Mouse (Mus musculus) effector memory CD4-positive, alpha-beta T cell, adult 5 months (primary cell): ENCODE data around the gene Trpv5. TPM values are rescaled to one million over a fixed set of nuclear protein-coding genes. Genes with fewer than 3 reads are reported as not detected.

ENCODE experiments used
- polyA plus RNA-seq: library from polyadenylated mRNA; unstranded; fragments of 100-300 nt; shearing (Covaris generic); gene quantifications from one replicate; pipeline ENCODE4 v1.2.1, GENCODE M21; 2017

The Trpv5 gene
- polyA plus RNA-seq, result 0.11 TPM

GRCm38 (mm10) chr6:41680669-41681068 is at the start of gene Trpv5:
Trpv5 (minus strand) TSS chr6:41680769.

GRCm38 (mm10) chr6:41704123-41704522 is 23.6 kb upstream of the Trpv5 start, which contains the start of gene Kel:
Kel (minus strand) TSS chr6:41704339.

GRCm38 (mm10) chr6:41684131-41684530 is 3.6 kb upstream of the Trpv5 start, which contains the start of gene Llcfc1:
Llcfc1 (plus strand) TSS chr6:41684431.

GRCm38 (mm10) chr6:41636178-41636577 is 44.4 kb downstream of the Trpv5 start, which contains the start of gene Trpv6:
Trpv6 (minus strand) TSS chr6:41636405.

GRCm38 (mm10) chr6:41605061-41605793 is 75.3 kb downstream of the Trpv5 start, which contains the start of gene Ephb6:
Ephb6 (plus strand) TSS chr6:41605482.

Other genes starting within 250 kb of the Trpv5 start
- gene Gm10334, start 234.6 kb downstream of the Trpv5 start, polyA plus RNA-seq, result not detected
- gene Prss1, start 221.8 kb downstream of the Trpv5 start, polyA plus RNA-seq, result not detected
- 1.1 TPM for gene Prss2, start 159.0 kb downstream of the Trpv5 start, polyA plus RNA-seq
- gene Ephb6, start 75.3 kb downstream of the Trpv5 start, polyA plus RNA-seq, result 48.2 TPM
- 0.16 TPM for gene Trpv6, start 44.4 kb downstream of the Trpv5 start, polyA plus RNA-seq
- gene Llcfc1, start 3.7 kb upstream of the Trpv5 start, polyA plus RNA-seq, result not detected
- not detected for gene Kel, start 23.6 kb upstream of the Trpv5 start, polyA plus RNA-seq
- 0.11 TPM for gene Olfr459, start 94.4 kb upstream of the Trpv5 start, polyA plus RNA-seq
- gene Pip, start 166.8 kb upstream of the Trpv5 start, polyA plus RNA-seq, result not detected
- gene Sval2, start 172.2 kb upstream of the Trpv5 start, polyA plus RNA-seq, result not detected